Mouse (Mus musculus) megakaryocyte progenitor cell, adult 5-6 weeks (primary cell): ENCODE results near the gene Cyp27a1. TPM values are rescaled to one million over a fixed set of nuclear protein-coding genes. Genes with fewer than 3 reads are reported as not detected.

Experiments used
- ATAC-seq: replicated peaks from 2 replicates; pipeline ENCODE4 v1.8.0; 2016; ENCODE audit warnings: mild to moderate bottlenecking, moderate TSS enrichment, inconsistent platforms; ENCODE audit not compliant: poor library complexity
- total RNA-seq, 2 experiments: library from RNA; stranded (forward) in 1 of 2; stranded (reverse) in 1 of 2; fragments of 157-497, 149-512 nt in 1 of 2; fragments of 200-1000 nt in 1 of 2; gene quantifications; 2 replicates each; pipeline versions ENCODE4 v1.2.3 to v1.2.4; 2015 to 2017

Gene Cyp27a1
- total RNA-seq, 2 experiments from 2014 or later = 2.4 to 4.5 TPM

DNA sequence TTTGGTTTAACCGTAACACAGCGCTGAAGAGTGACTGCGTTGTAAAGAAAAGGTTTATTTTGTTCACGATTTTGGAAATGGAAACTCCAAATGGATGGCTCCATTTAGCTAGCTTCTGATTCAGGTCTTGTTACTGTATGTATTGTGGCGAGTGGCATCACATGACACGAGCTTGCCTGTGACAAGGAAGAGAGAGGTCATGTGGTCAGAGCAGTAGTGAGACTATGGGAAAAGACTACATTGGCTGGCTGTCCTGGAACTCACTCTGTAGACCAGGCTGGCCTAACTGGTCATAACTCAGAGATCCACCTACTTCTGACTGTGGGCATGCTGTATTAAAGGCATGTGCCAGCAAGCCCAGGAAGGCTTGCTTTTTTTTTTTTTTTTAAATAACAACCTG is 2.5 kb downstream of the Cyp27a1 start:
- no peak for ATAC-seq

DNA sequence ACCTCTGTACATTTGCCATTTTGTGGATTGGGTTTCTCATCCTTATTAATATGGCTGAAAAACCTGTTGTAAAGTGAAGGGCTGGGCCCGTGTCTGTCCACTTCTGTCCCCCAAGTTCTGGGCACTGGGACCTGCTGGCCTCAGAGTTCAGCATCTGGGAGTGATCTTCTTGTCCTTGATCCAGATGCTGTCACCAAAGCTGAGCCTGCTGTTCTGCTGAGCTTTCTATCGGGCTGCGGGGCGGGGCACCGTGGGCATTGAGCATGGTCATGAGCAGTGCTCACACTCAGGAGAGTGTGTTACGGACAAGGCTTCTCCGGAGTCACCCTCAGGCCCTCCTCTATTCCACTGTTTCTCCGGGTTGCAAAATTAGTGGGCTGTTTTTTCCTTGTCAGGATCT is 4.7 kb downstream of the Cyp27a1 start:
- ATAC-seq = no peak

DNA sequence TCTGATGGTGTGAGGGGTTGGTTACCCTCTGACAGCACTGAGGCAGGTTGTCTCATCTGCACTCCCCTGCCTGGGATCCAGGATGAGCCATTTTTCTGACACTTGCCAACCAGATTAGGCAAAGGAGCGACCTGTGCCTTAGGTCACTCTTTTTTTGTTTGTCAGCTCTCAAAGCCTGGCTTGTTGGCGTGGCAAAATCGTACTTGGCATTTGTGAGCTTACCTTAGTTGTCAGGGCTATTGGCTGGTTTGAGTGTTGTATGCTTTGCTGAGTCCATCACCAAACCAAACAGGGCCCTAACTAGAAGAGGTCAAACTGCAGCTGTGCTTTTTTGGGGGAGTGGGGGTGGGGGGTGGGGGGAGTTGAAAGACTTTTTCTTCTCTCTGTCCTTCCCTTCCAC is 5.9 kb downstream of the Cyp27a1 start:
- ATAC-seq = no peak

DNA sequence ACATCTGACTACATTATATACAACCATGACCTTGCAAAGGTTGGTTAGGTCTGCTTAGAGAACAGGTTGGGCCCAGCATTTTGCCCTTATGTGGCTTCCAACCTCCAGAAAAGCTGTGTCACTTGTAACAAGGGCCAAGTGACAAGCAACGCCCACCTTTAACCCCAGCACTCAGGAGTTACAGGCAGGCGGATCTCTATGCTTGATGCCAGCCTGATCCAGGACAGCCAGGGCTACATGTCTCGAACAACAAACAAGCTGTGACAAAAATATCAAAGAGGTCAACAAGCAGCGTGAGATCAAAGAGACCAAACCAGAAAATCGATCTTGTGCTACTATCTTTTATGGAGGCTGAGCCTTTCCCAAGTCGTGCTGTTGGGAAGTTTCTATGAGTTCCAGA is 8.3 kb downstream of the Cyp27a1 start:
- no peak for ATAC-seq

- ATAC-seq = peak; percentile 60
Observed at GRCm38 (mm10) chr1:74723748-74724147, 10.4 kb downstream of the Cyp27a1 start.

DNA sequence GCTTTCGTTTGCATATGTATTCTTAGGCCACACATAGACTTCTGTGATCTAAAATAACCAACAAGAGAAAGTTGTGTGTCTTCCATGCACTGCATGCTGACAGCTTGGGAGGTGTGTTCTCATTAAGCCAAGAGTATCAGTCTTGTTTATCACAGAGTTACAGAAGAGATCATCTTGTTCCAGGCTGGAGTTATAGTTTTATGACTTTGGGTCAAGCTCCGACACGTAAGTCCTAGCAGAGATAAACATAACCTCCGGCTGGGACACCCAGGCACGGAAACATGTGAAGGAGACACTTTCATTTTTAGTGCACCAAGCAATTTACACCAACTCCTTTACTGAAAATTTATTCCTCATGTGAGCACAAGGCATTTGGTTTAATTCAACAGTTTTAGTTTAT is 12.7 kb downstream of the Cyp27a1 start:
- no peak for ATAC-seq

DNA sequence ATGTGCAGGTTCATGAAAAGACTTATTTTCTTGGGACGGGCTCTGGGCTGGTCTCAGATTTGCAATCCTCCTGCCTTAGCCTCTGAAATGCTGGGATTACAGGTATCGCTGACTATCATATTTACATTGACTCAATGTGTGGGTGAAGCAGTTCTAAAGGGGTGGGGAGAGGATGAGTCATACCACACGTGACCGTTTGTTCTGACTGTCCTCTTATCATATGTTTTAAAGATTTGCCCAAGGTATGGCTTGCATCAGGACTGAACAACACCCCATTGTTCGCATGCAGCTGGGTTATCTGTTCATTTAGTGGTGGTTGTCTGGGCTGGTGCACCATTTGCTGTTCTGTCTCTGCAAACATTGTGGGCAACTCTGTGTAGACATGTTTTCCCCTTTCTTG is 13.3 kb downstream of the Cyp27a1 start:
- 0 out of 2 replicates have a peak, but pooled peaks have one; percentile 42 for ATAC-seq

DNA sequence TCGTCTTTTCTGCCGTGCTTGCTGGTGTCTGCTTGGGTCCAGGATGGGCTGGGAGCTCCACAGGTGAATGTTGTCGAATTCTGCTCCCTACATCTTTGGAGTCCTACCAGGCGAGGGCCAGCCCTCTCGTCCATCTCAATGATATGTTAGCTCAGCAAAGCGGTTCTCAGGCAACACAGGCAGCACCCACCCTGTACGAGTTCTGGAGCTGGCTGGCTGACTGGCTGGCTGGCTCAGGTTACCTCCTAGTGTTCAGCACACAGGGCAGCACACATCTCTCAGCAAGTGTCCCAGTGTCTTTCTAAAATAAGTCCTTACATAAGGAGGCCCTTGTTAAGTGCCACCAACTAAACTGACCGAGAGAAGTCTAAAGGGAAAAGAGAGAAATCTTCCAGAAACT is 15.1 kb downstream of the Cyp27a1 start:
- ATAC-seq = no peak

- ATAC-seq = no peak
Observed at GRCm38 (mm10) chr1:74736977-74737376, 23.6 kb downstream of the Cyp27a1 start.

GRCm38 (mm10) chr1:74737500-74737899 is 24.1 kb downstream of the Cyp27a1 start:
- ATAC-seq = no peak

DNA sequence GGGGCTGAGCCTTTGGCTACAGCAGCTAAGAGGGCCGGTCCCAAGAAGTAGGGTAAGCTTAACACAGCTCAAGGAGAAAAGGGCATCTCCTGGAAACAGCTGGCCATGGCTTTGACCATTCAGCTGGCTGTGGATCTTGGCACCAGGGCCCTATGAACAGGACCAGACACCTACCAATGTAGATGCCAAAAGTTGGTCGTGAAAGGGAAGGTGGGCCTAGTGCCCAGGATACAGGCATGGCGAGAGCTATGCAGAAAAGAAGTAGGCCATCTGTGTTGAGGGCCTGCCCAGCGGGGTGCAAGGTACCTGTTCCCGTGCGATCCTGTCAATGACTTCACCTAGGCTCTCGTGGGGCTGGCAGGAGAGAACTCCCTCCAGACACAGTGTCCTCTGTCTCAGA is 27.5 kb downstream of the Cyp27a1 start:
- ATAC-seq = no peak

DNA sequence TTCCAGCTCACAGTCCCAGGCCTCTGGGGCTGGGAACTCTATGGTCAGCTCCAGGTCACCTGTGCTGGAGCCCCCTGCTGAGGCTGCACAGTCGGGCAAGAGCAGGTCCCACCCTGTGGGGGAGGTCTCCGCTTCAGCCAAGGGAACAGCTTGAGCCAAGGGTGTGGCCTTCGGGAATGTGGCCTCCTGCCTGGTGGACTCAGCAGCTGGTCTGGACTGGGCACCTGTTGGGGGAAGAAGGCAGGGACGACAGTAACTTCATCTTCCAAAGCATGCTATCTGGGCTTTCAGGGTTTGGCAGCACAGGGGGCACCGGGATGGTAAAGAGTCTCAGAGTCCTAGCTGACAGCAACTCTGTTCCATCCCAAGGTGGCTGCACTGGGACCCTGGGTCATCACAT is 34.0 kb downstream of the Cyp27a1 start:
- no peak for ATAC-seq

DNA sequence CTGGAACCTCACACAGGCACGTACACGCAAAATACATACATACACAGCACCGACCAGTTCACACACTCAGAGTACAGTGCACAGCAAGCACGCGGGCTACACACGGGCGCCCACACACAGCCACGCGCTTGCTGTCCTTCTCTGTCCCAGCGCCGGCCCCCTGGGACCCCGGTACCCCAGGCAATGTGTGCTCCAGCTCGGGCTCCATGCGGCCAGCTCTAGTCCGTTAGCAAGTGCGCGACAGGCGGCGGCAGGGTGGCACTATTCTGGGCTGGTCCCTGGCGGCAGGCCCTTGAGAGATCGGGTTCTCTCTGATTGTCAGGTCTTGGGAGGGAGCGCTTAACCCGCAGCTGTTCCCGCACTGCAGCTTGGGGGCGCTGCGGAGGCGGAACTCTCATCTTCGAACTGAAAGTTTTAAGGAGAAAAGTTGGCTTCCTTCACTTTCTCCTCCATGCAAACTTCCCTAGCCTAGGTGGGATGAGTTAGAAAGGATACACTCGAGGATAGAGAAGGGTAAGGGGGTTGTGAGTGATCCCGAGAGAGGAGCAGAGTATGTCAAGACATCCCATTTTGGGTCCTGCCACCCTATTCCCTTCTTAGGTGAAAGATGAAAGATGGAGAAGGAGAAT is 35.4 kb downstream of the Cyp27a1 start, which contains the start of gene Prkag3:
Gene Prkag3 (minus strand): TSS at position 579 of the 629 bp plus-strand sequence.
- ATAC-seq = peak; percentile 98

GRCm38 (mm10) chr1:74749301-74749700 is 35.9 kb downstream of the Cyp27a1 start:
- ATAC-seq = no peak

- ATAC-seq = no peak
Observed at GRCm38 (mm10) chr1:74750683-74751082, 37.3 kb downstream of the Cyp27a1 start.

DNA sequence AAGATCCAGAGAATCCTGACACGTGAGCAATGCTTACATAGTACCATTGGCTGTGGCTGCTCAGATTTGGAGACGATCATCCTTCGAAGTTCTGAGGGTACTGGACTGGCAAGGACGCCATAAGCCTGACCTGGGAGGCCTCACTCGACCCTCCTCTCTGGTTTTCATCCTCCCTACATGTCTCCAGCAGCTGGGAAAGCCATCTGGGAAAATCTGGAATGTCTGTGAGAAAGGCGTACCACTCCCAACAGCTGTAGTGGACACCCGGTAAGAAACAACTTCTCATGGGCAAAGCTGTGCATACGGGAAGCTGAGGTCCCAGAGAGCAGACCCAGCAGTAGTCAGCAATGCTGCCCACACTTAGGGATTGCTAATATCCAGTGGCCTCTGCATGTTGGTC is 38.8 kb downstream of the Cyp27a1 start:
- no peak for ATAC-seq

GRCm38 (mm10) chr1:74752833-74753232 is 39.5 kb downstream of the Cyp27a1 start:
- no peak for ATAC-seq

- ATAC-seq = no peak
Observed at GRCm38 (mm10) chr1:74753266-74753974, 40.0 kb downstream of the Cyp27a1 start.

GRCm38 (mm10) chr1:74754175-74754785 is 40.9 kb downstream of the Cyp27a1 start:
- ATAC-seq = no peak

- peak; percentile 74; the same call in 1 of the 2 replicates for ATAC-seq
Observed at GRCm38 (mm10) chr1:74759773-74760172, 46.4 kb downstream of the Cyp27a1 start.

DNA sequence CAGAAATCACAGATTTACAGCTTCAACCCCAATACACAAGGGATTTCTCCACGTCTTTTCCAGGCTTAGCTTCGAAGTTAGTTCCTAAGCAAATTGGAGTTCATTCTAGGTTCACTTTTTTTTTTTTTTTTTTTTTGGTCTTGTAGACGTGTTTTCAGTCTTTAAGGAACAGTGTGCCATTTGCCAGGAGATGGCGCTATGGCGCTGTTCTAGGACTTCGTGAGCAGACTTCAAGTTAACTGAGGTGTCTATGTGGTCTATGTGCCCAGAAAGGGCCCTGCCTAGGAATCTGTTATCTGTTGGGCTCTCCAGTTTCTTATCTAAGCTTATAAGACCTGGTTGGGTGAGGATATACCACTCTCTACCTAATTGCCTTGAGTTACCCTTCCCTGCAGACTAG is 49.7 kb downstream of the Cyp27a1 start:
- ATAC-seq = peak; percentile 95
